Mouse (Mus musculus) CD8-positive naive resting alpha-beta T cell, adult 2 months (primary cell): ENCODE results near the gene Ubtd2.
"Not testable (repeated sequence)": the region's sequence is repeated elsewhere in the genome, so short reads cannot be mapped to it uniquely, and the experiment has no call there.

Experiments
- DNase-seq, 2 experiments: peaks; one replicate each; pipeline ENCODE4 v3.0.0; 2022; ENCODE audit warnings: low read depth in 2 of 2, low spot score in 2 of 2

Gene Ubtd2

GRCm38 (mm10) chr11:32456356-32456755 is 1.2 kb downstream of the Ubtd2 start:
- no peak for DNase-seq

- no peak for DNase-seq
These were observed 9.1 kb downstream of the Ubtd2 start for GRCm38 (mm10) chr11:32464282-32464681.

- no peak for DNase-seq
These were observed 16.8 kb downstream of the Ubtd2 start for GRCm38 (mm10) chr11:32471925-32472324.

- DNase-seq, result no peak
These were observed 19.6 kb downstream of the Ubtd2 start for GRCm38 (mm10) chr11:32474725-32475124.

- no peak for DNase-seq
These were observed 20.5 kb downstream of the Ubtd2 start for GRCm38 (mm10) chr11:32475487-32476236.

- no peak for DNase-seq
These were observed 26.4 kb downstream of the Ubtd2 start for GRCm38 (mm10) chr11:32481525-32481924.

- no peak for DNase-seq
These were observed 30.1 kb downstream of the Ubtd2 start for GRCm38 (mm10) chr11:32485290-32485689.

GRCm38 (mm10) chr11:32486621-32487020 is 31.5 kb downstream of the Ubtd2 start:
- no peak for DNase-seq

GRCm38 (mm10) chr11:32487501-32487900 is 32.3 kb downstream of the Ubtd2 start:
- DNase-seq, result no peak

GRCm38 (mm10) chr11:32488344-32488743 is 33.2 kb downstream of the Ubtd2 start:
- DNase-seq, result no peak

- peak in 1 of 2 experiments; percentile 9 for DNase-seq
These were observed 33.9 kb downstream of the Ubtd2 start for GRCm38 (mm10) chr11:32488808-32489670.

GRCm38 (mm10) chr11:32491079-32491478 is 35.9 kb downstream of the Ubtd2 start:
- no peak for DNase-seq

GRCm38 (mm10) chr11:32493312-32493711 is 38.1 kb downstream of the Ubtd2 start:
- no peak for DNase-seq

GRCm38 (mm10) chr11:32495283-32495682 is 40.1 kb downstream of the Ubtd2 start:
- DNase-seq, result no peak

GRCm38 (mm10) chr11:32498757-32499535 is 43.8 kb downstream of the Ubtd2 start:
- DNase-seq, result no peak

GRCm38 (mm10) chr11:32499931-32500330 is 44.8 kb downstream of the Ubtd2 start:
- no peak for DNase-seq

GRCm38 (mm10) chr11:32503711-32504110 is 48.5 kb downstream of the Ubtd2 start:
- no peak for DNase-seq

- DNase-seq, result no peak
These were observed 50.0 kb downstream of the Ubtd2 start for GRCm38 (mm10) chr11:32505091-32505739.

- no peak for DNase-seq
These were observed 55.8 kb downstream of the Ubtd2 start for GRCm38 (mm10) chr11:32510930-32511329.

- DNase-seq, result not testable (repeated sequence)
These were observed 59.7 kb downstream of the Ubtd2 start for GRCm38 (mm10) chr11:32514853-32515252.

GRCm38 (mm10) chr11:32516091-32516490 is 60.9 kb downstream of the Ubtd2 start:
- no peak for DNase-seq
